Mouse (Mus musculus): ENCODE data around the gene Med1. TPM values are rescaled to one million over a fixed set of nuclear protein-coding genes. Genes with fewer than 3 reads are reported as not detected.
A peak's percentile ranks its signal among the peaks of the same experiment; 100 is the strongest.
"Not testable (repeated sequence)": the region's sequence is repeated elsewhere in the genome, so short reads cannot be mapped to it uniquely, and the experiment has no call there.

The Med1 gene
- polyA plus RNA-seq (2012; fragmentation: generic; extraction: Trizol): 18.0 TPM
- long read RNA-seq, experiment 1, partial matches to known transcripts: 1 of 17 reads
- long read RNA-seq, experiment 1, other reads (novel, unspliced or antisense): 14 of 17 reads
- long read RNA-seq, experiment 2, full-length matches to known transcripts: 36 of 119 reads
- long read RNA-seq, experiment 2, partial matches to known transcripts: 8 of 119 reads
- long read RNA-seq, experiment 2, other reads (novel, unspliced or antisense): 75 of 119 reads

DNA sequence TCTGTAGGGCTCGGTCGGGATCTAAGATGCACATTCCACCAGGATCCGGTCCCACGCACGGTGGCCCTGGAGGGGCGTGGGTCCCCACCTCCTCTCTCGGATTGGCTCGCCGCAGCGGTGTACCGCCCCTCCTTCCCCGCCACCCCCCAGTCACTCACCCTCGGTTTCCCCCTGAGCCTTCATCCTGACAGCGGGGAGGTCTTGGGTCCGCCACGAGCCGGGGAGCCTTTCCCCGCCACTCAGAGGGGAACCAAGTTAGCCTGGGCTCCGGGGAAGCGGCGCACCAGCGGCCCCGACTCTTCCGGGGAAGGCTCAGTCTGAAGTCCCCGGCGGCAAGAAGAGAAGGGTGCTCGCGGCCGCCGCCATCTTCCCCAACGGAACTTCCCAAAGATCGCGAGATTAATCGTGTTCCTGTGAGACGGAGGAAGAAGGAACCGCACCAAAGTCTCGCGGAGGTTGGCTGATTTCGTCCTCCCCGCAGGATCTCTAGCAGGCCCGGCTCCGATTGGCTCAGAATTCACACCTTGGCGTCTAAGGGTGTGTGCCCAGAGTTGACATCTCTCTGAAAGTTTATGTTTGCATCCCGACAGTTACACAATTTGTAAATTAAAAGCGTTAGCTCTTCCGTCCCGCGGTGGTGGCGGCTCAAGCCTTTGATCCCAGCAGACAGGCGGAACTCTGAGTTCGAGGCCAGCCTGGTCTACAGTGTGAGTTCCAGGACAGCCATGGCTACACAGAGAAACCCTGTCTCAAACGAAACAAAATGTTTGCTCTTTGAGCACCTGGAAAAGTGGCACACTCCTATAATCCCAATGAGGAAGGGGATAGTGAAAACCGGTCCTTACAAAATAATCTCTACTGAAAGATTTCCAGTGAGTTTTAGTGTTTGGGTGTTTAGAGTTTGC, at the start of gene Med1:
TSS of gene Med1 (minus strand) at position 393 of the 905 bp plus-strand sequence.
- Histone ChIP-seq H3K4me3 (ENCODE audit: insufficient read depth, poor library complexity, severe bottlenecking) (peak within 1 kb of the TSS; percentile 94), H3K79me2 (ENCODE audit: control insufficient read depth, insufficient read depth) (peaks cover 50% of the 10 kb centered on the region), H3K36me3 (ENCODE audit: control insufficient read depth, insufficient read depth) (peaks cover 32% of the 10 kb centered on the region), H3K79me3 (ENCODE audit: low read depth) (peaks cover 42% of the 10 kb centered on the region), H3ac (ENCODE audit: control insufficient read depth, insufficient read length, low read depth) (peak within 1 kb of the TSS; percentile 94), H3K27me3 (ENCODE audit: control insufficient read depth, insufficient read depth, insufficient read length) (no peaks in the 10 kb centered on the region)
- TF ChIP-seq CTCF (IDR thresholded peaks at IDR 0.05; ENCODE audit: control insufficient read depth, insufficient read depth, insufficient read length): no peak
- peak; percentile 36 for TF ChIP-seq CEBPB (IDR thresholded peaks at IDR 0.05; ENCODE audit: low read depth)
- no peak for TF ChIP-seq USF1 (IDR thresholded peaks at IDR 0.05; ENCODE audit: low read depth)
- no peak for TF ChIP-seq FOSL1 (IDR thresholded peaks at IDR 0.05; ENCODE audit: insufficient read depth, low read length, poor library complexity, severe bottlenecking)
- peak; percentile 12 for TF ChIP-seq MAX (IDR thresholded peaks at IDR 0.05)

DNA sequence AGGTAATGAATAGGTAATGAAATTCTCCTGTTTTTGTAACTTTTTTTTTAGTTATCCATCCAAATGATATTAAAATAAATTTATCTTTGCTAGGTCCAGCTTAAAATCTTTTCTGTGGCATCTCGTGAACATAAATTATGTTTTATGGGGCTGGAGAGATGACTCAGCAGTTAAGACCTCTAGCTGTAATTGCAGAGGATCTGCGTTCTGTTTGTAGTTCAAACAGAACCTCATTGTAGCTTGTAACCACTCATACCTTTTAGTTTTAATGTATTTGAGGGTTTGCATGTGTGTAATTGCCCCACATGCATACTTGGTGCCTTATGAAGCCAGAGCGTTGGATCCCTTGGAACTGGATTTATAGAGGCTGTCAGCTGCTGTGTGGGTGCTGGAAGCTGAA, 45.9 kb upstream of the Med1 start:
- H3ac ChIP-seq (ENCODE audit: control insufficient read depth, insufficient read length, low read depth): no peak overlapping the region
- peaks cover 89% of the 10 kb centered on the region for H3K36me3 ChIP-seq (ENCODE audit: control insufficient read depth, insufficient read depth)
- no peak for TF ChIP-seq CTCF (IDR thresholded peaks at IDR 0.05; ENCODE audit: control insufficient read depth, insufficient read depth, insufficient read length)
- peak; percentile 13 for TF ChIP-seq CEBPB (IDR thresholded peaks at IDR 0.05; ENCODE audit: low read depth)
- no peaks in the 10 kb centered on the region for H3K27me3 ChIP-seq (ENCODE audit: control insufficient read depth, insufficient read depth, insufficient read length)
- no peaks in the 10 kb centered on the region for H3K79me3 ChIP-seq (ENCODE audit: low read depth)
- peaks cover 8% of the 10 kb centered on the region for H3K79me2 ChIP-seq (ENCODE audit: control insufficient read depth, insufficient read depth)
- H3K4me3 ChIP-seq (ENCODE audit: insufficient read depth, poor library complexity, severe bottlenecking): no peak overlapping the region

DNA sequence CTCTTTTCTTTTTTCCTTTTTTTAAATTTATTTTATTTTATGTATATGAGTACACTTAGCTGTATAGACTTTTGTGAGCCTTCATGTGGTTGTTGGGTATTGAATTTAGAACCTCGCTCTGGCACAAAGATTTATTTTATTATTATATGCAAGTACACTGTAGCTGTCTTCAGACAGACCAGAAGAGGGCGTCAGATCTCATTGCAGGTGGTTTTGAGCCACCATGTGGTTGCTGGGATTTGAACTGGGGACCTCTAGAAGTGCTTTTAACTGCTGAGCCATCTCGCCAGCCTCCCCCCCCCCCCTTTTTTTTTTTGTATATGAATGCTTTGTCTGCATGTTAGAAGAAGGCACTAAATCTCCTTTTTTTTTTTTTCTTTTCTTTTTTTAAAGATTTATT, 45.3 kb upstream of the Med1 start:
- Histone ChIP-seq H3ac (ENCODE audit: control insufficient read depth, insufficient read length, low read depth) (no peak overlapping the region), H3K79me2 (ENCODE audit: control insufficient read depth, insufficient read depth) (peaks cover 9% of the 10 kb centered on the region), H3K4me3 (ENCODE audit: insufficient read depth, poor library complexity, severe bottlenecking) (no peak overlapping the region), H3K36me3 (ENCODE audit: control insufficient read depth, insufficient read depth) (peaks cover 89% of the 10 kb centered on the region), H3K79me3 (ENCODE audit: low read depth) (no peaks in the 10 kb centered on the region), H3K27me3 (ENCODE audit: control insufficient read depth, insufficient read depth, insufficient read length) (no peaks in the 10 kb centered on the region)
- no peak for TF ChIP-seq CEBPB (IDR thresholded peaks at IDR 0.05; ENCODE audit: low read depth)
- TF ChIP-seq CTCF (IDR thresholded peaks at IDR 0.05; ENCODE audit: control insufficient read depth, insufficient read depth, insufficient read length): no peak
- no peak for TF ChIP-seq MAX (IDR thresholded peaks at IDR 0.05)
- TF ChIP-seq MYOG (IDR thresholded peaks at IDR 0.05; ENCODE audit: control insufficient read depth, extremely low read depth, insufficient read length): no peak
- TF ChIP-seq MYOD1 (IDR thresholded peaks at IDR 0.05; ENCODE audit: control insufficient read depth, insufficient read length, low read depth): no peak
- no peak for TF ChIP-seq USF1 (IDR thresholded peaks at IDR 0.05; ENCODE audit: low read depth)
- TF ChIP-seq FOSL1 (IDR thresholded peaks at IDR 0.05; ENCODE audit: insufficient read depth, low read length, poor library complexity, severe bottlenecking): no peak

DNA sequence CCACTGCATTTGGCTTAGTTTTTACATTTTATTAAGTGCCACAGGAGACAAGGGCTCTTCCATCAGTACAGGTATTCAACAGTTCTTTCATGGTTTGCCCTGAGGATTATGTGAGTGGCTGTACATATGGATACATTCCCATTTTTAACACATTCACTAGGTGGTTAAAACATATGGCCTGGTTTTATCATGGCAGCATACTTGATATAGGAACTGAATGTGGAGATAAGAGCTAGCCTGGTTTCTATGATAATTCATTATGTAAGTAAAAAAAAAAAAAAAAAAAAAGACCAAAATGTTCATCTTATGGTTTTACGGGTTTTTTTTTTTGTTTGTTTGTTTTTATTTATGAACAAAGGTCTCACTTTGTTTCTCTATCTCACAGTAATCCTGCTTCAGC, 33.3 kb upstream of the Med1 start:
- no peaks in the 10 kb centered on the region for H3K79me2 ChIP-seq (ENCODE audit: control insufficient read depth, insufficient read depth)
- H3K27me3 ChIP-seq (ENCODE audit: control insufficient read depth, insufficient read depth, insufficient read length): no peaks in the 10 kb centered on the region
- H3K79me3 ChIP-seq (ENCODE audit: low read depth): peaks cover 4% of the 10 kb centered on the region
- no peak overlapping the region for H3ac ChIP-seq (ENCODE audit: control insufficient read depth, insufficient read length, low read depth)
- TF ChIP-seq USF1 (IDR thresholded peaks at IDR 0.05; ENCODE audit: low read depth) (no peak), MYOG (IDR thresholded peaks at IDR 0.05; ENCODE audit: control insufficient read depth, extremely low read depth, insufficient read length) (no peak), CEBPB (IDR thresholded peaks at IDR 0.05; ENCODE audit: low read depth) (no peak)
- H3K36me3 ChIP-seq (ENCODE audit: control insufficient read depth, insufficient read depth): peaks cover 95% of the 10 kb centered on the region
- no peak overlapping the region for H3K4me3 ChIP-seq (ENCODE audit: insufficient read depth, poor library complexity, severe bottlenecking)

DNA sequence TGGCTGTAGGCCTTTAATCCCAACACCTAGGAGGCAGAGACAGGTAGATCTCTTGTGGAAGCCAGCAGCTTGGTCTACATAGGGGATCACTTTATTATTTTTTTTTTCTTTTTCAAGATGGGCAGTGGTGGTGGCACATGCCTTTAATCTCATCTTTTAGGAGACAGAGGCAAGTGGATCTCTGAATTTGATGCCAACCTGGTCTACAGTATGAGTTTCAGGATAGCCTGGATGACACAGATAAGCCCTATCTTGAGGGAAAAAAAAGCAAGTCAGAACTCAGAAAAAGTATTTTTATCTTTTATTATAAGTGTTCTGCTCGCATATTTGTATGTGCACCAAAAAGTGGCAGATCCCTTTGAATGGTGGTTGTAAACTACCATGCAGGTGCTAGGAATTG, 20.2 kb upstream of the Med1 start:
- peaks cover 93% of the 10 kb centered on the region for H3K36me3 ChIP-seq (ENCODE audit: control insufficient read depth, insufficient read depth)
- H3K79me2 ChIP-seq (ENCODE audit: control insufficient read depth, insufficient read depth): peaks cover 75% of the 10 kb centered on the region
- no peak for TF ChIP-seq MAX (IDR thresholded peaks at IDR 0.05)
- TF ChIP-seq FOSL1 (IDR thresholded peaks at IDR 0.05; ENCODE audit: insufficient read depth, low read length, poor library complexity, severe bottlenecking): no peak
- no peak for TF ChIP-seq CTCF (IDR thresholded peaks at IDR 0.05; ENCODE audit: control insufficient read depth, insufficient read depth, insufficient read length)
- no peak for TF ChIP-seq MYOG (IDR thresholded peaks at IDR 0.05; ENCODE audit: control insufficient read depth, extremely low read depth, insufficient read length)
- no peak for TF ChIP-seq USF1 (IDR thresholded peaks at IDR 0.05; ENCODE audit: low read depth)
- TF ChIP-seq CEBPB (IDR thresholded peaks at IDR 0.05; ENCODE audit: low read depth): no peak
- TF ChIP-seq MYOD1 (IDR thresholded peaks at IDR 0.05; ENCODE audit: control insufficient read depth, insufficient read length, low read depth): no peak
- H3K79me3 ChIP-seq (ENCODE audit: low read depth): peaks cover 47% of the 10 kb centered on the region
- H3K4me3 ChIP-seq (ENCODE audit: insufficient read depth, poor library complexity, severe bottlenecking): no peak overlapping the region
- H3ac ChIP-seq (ENCODE audit: control insufficient read depth, insufficient read length, low read depth): no peak overlapping the region
- H3K27me3 ChIP-seq (ENCODE audit: control insufficient read depth, insufficient read depth, insufficient read length): no peaks in the 10 kb centered on the region

DNA sequence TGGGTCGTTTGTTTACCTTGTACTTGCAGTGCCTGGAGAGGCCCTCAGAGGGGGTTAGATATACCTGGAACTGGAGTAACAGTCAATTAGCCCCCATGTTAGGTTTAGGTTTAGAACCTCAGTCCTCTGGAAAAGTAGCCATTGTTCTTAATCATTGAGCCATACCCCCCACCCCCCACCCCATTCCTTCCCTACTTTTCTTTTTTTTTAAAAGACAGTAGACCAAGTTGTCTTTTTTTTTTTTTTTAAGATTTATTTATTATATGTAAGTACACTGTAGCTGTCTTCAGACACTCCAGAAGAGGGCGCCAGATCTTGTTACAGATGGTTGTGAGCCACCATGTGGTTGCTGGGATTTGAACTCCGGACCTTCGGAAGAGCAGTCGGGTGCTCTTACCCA, 16.6 kb upstream of the Med1 start:
- H3K4me3 ChIP-seq (ENCODE audit: insufficient read depth, poor library complexity, severe bottlenecking); H3ac ChIP-seq (ENCODE audit: control insufficient read depth, insufficient read length, low read depth); H3K27me3 ChIP-seq (ENCODE audit: control insufficient read depth, insufficient read depth, insufficient read length): not testable (repeated sequence)
- Histone ChIP-seq H3K79me2 (ENCODE audit: control insufficient read depth, insufficient read depth) (peaks cover 99% of the 10 kb centered on the region), H3K79me3 (ENCODE audit: low read depth) (peaks cover 70% of the 10 kb centered on the region), H3K36me3 (ENCODE audit: control insufficient read depth, insufficient read depth) (peaks cover 87% of the 10 kb centered on the region)

DNA sequence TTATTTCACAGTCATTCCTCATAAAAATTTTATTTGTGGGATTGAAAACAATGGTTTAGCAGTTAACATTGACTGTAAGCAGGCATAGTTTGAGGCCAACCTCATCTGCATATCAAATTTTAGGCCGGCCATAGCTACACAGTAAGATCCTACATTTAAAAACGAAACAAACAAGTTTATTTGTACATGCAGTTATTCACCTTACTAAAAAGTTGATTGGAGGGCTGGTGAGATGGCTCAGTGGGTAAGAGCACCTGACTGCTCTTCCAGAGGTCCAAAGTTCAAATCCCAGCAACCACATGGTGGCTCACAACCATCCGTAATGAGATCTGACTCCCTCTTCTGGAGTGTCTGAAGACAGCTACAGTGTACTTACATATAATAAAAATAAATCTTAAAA, 13.2 kb upstream of the Med1 start:
- not testable (repeated sequence) for H3K4me3 ChIP-seq (ENCODE audit: insufficient read depth, poor library complexity, severe bottlenecking); H3ac ChIP-seq (ENCODE audit: control insufficient read depth, insufficient read length, low read depth); H3K27me3 ChIP-seq (ENCODE audit: control insufficient read depth, insufficient read depth, insufficient read length)
- Histone ChIP-seq H3K79me2 (ENCODE audit: control insufficient read depth, insufficient read depth) (peaks cover 86% of the 10 kb centered on the region), H3K36me3 (ENCODE audit: control insufficient read depth, insufficient read depth) (peaks cover 63% of the 10 kb centered on the region), H3K79me3 (ENCODE audit: low read depth) (peaks cover 73% of the 10 kb centered on the region)
